Mouse (Mus musculus) urinary bladder, postnatal 4 days (tissue): ENCODE measurements around the gene Prl3c1.
"Not testable (repeated sequence)": the region's sequence is repeated elsewhere in the genome, so short reads cannot be mapped to it uniquely, and the experiment has no call there.

Source experiments
- DNase-seq, 2 experiments: peaks; one replicate each; pipeline ENCODE4 v3.0.0; 2021 to 2022; ENCODE audit warnings: low spot score in 2 of 2

Prl3c1 gene

DNA sequence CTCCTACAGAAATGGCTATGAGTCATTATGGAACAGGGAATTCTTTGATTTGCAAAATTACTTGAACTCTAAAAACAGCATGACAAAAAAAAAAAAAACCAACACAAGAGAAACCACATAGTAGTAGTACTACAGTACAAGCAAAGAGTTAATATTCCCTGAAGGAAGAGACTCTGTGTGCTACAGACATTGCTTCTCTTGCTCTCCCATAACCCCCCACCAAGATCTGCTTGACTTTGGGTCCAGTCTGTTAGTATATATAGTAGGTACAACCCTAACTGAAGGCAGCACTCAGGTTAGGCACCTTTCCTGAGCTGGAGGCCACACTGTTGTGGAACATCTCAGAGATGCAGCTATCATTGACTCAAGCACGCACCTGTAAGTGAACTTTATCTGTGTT lies at the start of gene Prl3c1:
Gene Prl3c1, plus strand, starts transcription at position 301 of the 400 bp plus-strand sequence.
- DNase-seq: no peak

DNA sequence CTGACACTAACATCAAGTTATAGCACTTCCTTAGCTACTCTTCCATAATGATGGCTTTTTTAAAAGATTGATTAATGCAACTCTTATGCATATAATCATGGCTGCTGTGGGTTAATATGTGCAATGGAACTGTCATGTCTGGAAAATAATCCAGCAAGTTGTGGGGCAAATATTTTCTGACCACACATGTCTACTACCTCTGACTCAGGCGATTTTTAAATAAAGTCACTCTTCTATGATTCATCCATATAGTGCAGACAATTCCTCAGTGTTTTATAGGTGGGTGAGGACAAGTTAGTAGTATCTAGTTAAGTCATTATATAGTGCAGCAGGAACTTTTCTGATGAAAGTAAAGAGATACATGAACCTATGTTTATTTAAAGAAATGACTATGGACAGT lies 48.2 kb upstream of the Prl3c1 start:
- DNase-seq: no peak

GRCm38 (mm10) chr13:27156490-27156889 lies 40.0 kb upstream of the Prl3c1 start, which contains the start of gene Prl3d3:
Prl3d3 (plus strand) TSS chr13:27156790.
- not testable (repeated sequence) for DNase-seq

GRCm38 (mm10) chr13:27241547-27241946 lies 45.1 kb downstream of the Prl3c1 start, which contains the start of gene Prl3b1:
Prl3b1 (plus strand) TSS chr13:27241847.
- DNase-seq: no peak
